Mouse (Mus musculus) E14TG2a.4 (cell line): ENCODE results near the gene Ephb2.
A peak's percentile ranks its signal among the peaks of the same experiment; 100 is the strongest.

Experiments used
- H3K27me3 ChIP-seq: 2 replicates; pipeline ENCODE4 v1.6.1; 2014; ENCODE audit warnings: low read length, control low read depth; ENCODE audit not compliant: insufficient read depth
- H3K36me3 ChIP-seq: 2 replicates; pipeline ENCODE4 v1.6.1; 2014; ENCODE audit warnings: low read length, control low read depth; ENCODE audit not compliant: insufficient read depth
- H3K4me1 ChIP-seq: replicated peaks from 2 replicates; pipeline ENCODE4 v1.6.1; 2014; ENCODE audit warnings: low read depth, low read length, control low read depth
- H3K4me3 ChIP-seq: replicated peaks from 2 replicates; pipeline ENCODE4 v1.5.1; 2014; ENCODE audit warnings: mild to moderate bottlenecking, low read length
- H3K9me3 ChIP-seq: 2 replicates; pipeline ENCODE4 v1.6.1; 2014; ENCODE audit warnings: low read length, control low read depth
- CTCF ChIP-seq: conservative IDR thresholded peaks from 2 replicates; pipeline ENCODE4 v1.5.1; 2014; ENCODE audit warnings: low read length
- NANOG ChIP-seq: IDR thresholded peaks from 2 replicates; pipeline ENCODE4 v1.6.1; 2014; ENCODE audit warnings: borderline replicate concordance, low read length, mixed read lengths
- POU5F1 ChIP-seq: IDR thresholded peaks from 2 replicates; pipeline ENCODE4 v1.6.1; 2014; ENCODE audit warnings: low read length, borderline replicate concordance

Gene Ephb2

DNA sequence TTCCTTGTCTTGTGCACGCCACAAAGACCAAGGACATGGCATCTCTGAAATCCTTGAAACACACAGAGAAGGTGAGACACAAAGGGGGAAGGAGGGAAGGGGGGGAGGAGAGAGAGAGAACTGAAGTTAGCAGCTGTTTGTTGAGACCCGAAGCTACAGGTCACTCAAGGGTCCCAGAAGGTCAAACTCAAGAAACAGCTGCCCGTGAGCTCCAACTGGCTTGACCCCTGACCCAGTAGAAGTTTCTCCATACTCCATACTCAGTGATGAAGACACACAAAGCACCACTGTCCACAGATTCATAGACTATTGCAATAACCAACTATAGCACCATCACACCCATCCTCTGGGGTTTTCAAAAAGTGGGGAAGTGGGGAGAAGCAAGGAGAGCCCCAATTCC lies 113.9 kb downstream of the Ephb2 start:
- H3K36me3 ChIP-seq = no peaks in the 10 kb centered on the region
- no peaks in the 10 kb centered on the region for H3K27me3 ChIP-seq
- no peak overlapping the region for H3K4me3 ChIP-seq
- no peak for TF ChIP-seq POU5F1
- TF ChIP-seq NANOG = no peak
- no peak for TF ChIP-seq CTCF
- no peaks in the 10 kb centered on the region for H3K9me3 ChIP-seq
- H3K4me1 ChIP-seq = peaks cover 78% of the 10 kb centered on the region

GRCm38 (mm10) chr4:136720025-136720424 lies 115.8 kb downstream of the Ephb2 start:
- Histone ChIP-seq H3K9me3 (no peaks in the 10 kb centered on the region), H3K4me1 (peaks cover 73% of the 10 kb centered on the region), H3K36me3 (no peaks in the 10 kb centered on the region), H3K4me3 (no peak overlapping the region), H3K27me3 (no peaks in the 10 kb centered on the region)
- TF ChIP-seq POU5F1 = no peak
- TF ChIP-seq NANOG = no peak
- TF ChIP-seq CTCF = no peak

DNA sequence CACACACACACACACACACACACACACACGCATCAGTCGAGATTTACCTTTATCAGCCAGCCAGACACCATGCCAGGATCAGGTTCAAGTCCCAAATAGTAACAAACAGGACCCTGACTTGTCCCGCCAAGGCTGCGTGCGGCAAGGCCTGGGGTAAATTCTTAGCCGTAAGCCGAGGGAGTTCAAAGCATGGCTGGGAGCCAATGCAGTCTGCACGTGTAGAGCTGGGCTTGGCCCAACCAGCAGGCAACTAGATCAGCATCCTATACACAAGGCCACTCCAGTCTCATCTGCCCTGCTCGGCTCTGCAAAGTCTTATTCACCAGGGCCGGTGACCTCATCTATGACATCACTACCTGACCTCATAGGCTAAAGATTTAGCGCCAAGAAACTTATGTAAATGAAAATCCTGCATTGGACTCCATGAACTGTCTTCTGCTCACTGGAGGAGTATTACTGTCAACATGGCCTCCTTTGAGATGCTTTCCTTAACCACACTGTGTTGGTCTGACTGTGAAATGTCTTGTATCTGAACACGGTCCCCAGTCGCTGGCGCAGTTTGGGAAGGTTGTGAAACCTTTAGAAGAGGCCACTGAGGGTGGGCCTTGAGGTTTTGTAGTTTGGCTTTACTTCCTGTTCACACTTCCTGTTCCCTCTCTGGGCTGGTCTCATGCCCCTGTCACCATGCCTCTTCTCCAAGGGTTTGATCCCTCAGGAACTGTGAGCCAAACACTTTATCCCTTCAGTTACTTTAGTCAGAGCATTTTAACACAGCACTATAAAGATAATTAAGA lies 117.4 kb downstream of the Ephb2 start:
- TF ChIP-seq POU5F1 (no peak), CTCF (no peak), NANOG (no peak)
- no peaks in the 10 kb centered on the region for H3K9me3 ChIP-seq
- H3K4me3 ChIP-seq = no peak overlapping the region
- H3K27me3 ChIP-seq = no peaks in the 10 kb centered on the region
- H3K4me1 ChIP-seq = peaks cover 75% of the 10 kb centered on the region
- H3K36me3 ChIP-seq = no peaks in the 10 kb centered on the region

- no peaks in the 10 kb centered on the region for H3K36me3 ChIP-seq
- H3K4me1 ChIP-seq = peaks cover 73% of the 10 kb centered on the region
- no peak for TF ChIP-seq NANOG
- TF ChIP-seq POU5F1 = no peak
- TF ChIP-seq CTCF = no peak
- H3K27me3 ChIP-seq = no peaks in the 10 kb centered on the region
- H3K9me3 ChIP-seq = no peaks in the 10 kb centered on the region
- no peak overlapping the region for H3K4me3 ChIP-seq
Observed at GRCm38 (mm10) chr4:136716561-136716972, 119.2 kb downstream of the Ephb2 start.

- Histone ChIP-seq H3K9me3 (no peaks in the 10 kb centered on the region), H3K27me3 (no peaks in the 10 kb centered on the region), H3K4me1 (peaks cover 53% of the 10 kb centered on the region), H3K36me3 (no peaks in the 10 kb centered on the region), H3K4me3 (no peak overlapping the region)
- TF ChIP-seq CTCF (no peak), NANOG (no peak), POU5F1 (no peak)
Observed at GRCm38 (mm10) chr4:136714530-136714929, 121.3 kb downstream of the Ephb2 start.

GRCm38 (mm10) chr4:136713889-136714288 lies 121.9 kb downstream of the Ephb2 start:
- H3K4me3 ChIP-seq = no peak overlapping the region
- no peaks in the 10 kb centered on the region for H3K27me3 ChIP-seq
- TF ChIP-seq POU5F1 = no peak
- peak; percentile 42; the same call in 1 of the 2 replicates for TF ChIP-seq NANOG
- no peak for TF ChIP-seq CTCF
- H3K9me3 ChIP-seq = no peaks in the 10 kb centered on the region
- H3K4me1 ChIP-seq = peaks cover 53% of the 10 kb centered on the region
- H3K36me3 ChIP-seq = no peaks in the 10 kb centered on the region

- no peaks in the 10 kb centered on the region for H3K27me3 ChIP-seq
- H3K36me3 ChIP-seq = no peaks in the 10 kb centered on the region
- TF ChIP-seq CTCF = no peak
- TF ChIP-seq POU5F1 = no peak
- no peak for TF ChIP-seq NANOG
- peaks cover 53% of the 10 kb centered on the region for H3K4me1 ChIP-seq
- no peak overlapping the region for H3K4me3 ChIP-seq
- H3K9me3 ChIP-seq = no peaks in the 10 kb centered on the region
Observed at GRCm38 (mm10) chr4:136713431-136713830, 122.4 kb downstream of the Ephb2 start.

GRCm38 (mm10) chr4:136711985-136712768 lies 123.6 kb downstream of the Ephb2 start:
- no peaks in the 10 kb centered on the region for H3K27me3 ChIP-seq
- H3K4me3 ChIP-seq = no peak overlapping the region
- peaks cover 49% of the 10 kb centered on the region for H3K4me1 ChIP-seq
- no peak for TF ChIP-seq NANOG
- TF ChIP-seq CTCF = no peak
- TF ChIP-seq POU5F1 = no peak
- H3K36me3 ChIP-seq = no peaks in the 10 kb centered on the region
- H3K9me3 ChIP-seq = no peaks in the 10 kb centered on the region

DNA sequence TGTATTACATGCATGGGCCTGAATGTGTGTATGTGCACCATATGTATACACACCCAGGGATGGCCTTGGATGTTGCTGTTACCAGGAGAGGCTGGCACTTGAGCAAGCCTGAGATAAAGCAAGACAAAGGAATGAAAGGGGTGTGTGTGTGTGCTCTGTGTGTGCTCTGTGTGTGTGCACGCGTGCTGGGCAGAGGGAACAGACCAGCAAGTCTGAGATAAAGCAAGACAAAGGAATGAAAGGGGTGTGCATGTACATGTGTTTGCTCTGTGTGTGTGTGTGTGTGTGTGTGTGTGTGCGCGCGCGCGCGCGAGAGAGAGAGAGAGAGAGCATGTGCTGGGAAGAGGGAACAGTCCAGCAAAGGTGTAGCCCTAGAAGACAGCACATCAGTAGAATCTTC lies 125.4 kb downstream of the Ephb2 start:
- Histone ChIP-seq H3K4me3 (no peak overlapping the region), H3K36me3 (no peaks in the 10 kb centered on the region), H3K9me3 (no peaks in the 10 kb centered on the region), H3K27me3 (no peaks in the 10 kb centered on the region), H3K4me1 (peaks cover 39% of the 10 kb centered on the region)
- no peak for TF ChIP-seq CTCF
- no peak for TF ChIP-seq POU5F1
- TF ChIP-seq NANOG = no peak
